In the genomic region with DNA sequence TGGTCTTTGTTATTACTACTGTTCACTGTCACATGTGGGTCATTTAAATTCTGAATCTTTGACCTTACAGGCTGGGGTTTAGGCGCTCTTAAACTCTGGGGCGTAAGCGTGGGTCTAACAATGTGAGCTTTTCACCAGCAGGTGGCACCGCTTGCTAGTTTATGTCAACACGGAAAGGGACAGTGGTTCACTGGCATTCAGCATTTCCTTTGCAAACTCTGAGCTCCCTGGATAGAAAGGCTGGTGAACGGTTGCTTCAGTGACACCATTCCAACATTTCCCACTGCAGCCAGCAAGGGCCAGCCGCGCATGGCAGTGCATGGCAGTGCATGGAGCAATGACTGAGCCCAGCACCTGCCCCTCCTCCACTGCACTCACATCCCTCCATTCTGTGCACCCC, we compare ENCODE assay signal across 9 mouse cellular contexts. TPM values are rescaled to one million over a fixed set of nuclear protein-coding genes. Genes with fewer than 3 reads are reported as not detected.
DNase-seq lines count a peak whose midpoint lies in the region; ATAC-seq and TF ChIP-seq lines count a peak whose summit lies in the region.
"Had no signal": no experiment of that assay in that cellular context is flagged by ENCODE, and none has a peak within 500 bp of the region (broad histone marks: within the 10 kb centered on the region; RNA-seq: fewer than 3 reads in every experiment).

No protein-coding gene starts in this region.

- H3K27me3 ChIP-seq in limb, embryonic 14.5 days (ENCODE audit: control insufficient read depth, insufficient read depth, low read length): no peaks in the 10 kb centered on the region

- peak; percentile 60; the same call in 1 of the 2 replicates for ATAC-seq in limb, embryonic 14.5 days (ENCODE audit: low FRiP score, low read depth)

- no peak overlapping the region for H3K9ac ChIP-seq in limb, embryonic 14.5 days (ENCODE audit: low read depth, low read length, severe bottlenecking)
- H3K9ac ChIP-seq: heart, embryonic 13.5 days had no signal

- intact Hi-C loops in gastrocnemius, postnatal 36 days (cut with DNase I): loop anchor here (1.0 to 5.0 kb wide), 2 partner anchors 205 to 421 kb away; no protein-coding TSS in a partner anchor

- WGBS in limb, embryonic 14.5 days: 7% methylated on average over 8 of the region's 8 CpGs

- no peak overlapping the region for H3K27ac ChIP-seq in limb, embryonic 14.5 days (replicated peaks; ENCODE audit: low read depth, low read length)
- H3K27ac ChIP-seq: heart, embryonic 13.5 days had no signal

- H3K4me1 ChIP-seq in limb, embryonic 14.5 days (ENCODE audit: control insufficient read depth, insufficient read depth, low read length): peaks cover 9% of the 10 kb centered on the region

- no peaks in the 10 kb centered on the region for H3K9me3 ChIP-seq in limb, embryonic 14.5 days (ENCODE audit: control insufficient read depth, low read length)
- H3K9me3 ChIP-seq: heart, embryonic 13.5 days had no signal

- H3K4me3 ChIP-seq in limb, embryonic 14.5 days (replicated peaks; ENCODE audit: low read length): no peak overlapping the region
- H3K4me3 ChIP-seq: heart, embryonic 13.5 days had no signal

- DNase-seq in CD4-positive, CD25-positive, alpha-beta regulatory T cell, adult 2 months (ENCODE audit: low read depth, low spot score): peak; percentile 87
- DNase-seq in adrenal gland, adult (ENCODE audit: inconsistent age in 2 of 2, low spot score in 1 of 2): peak; percentile 63 to 87
- DNase-seq in embryo, embryonic 10.5 days (ENCODE audit: low spot score): peak; percentile 91
- peak; percentile 61 to 64 for DNase-seq in gastrocnemius, postnatal 36 days
- peak; percentile 75 for DNase-seq in kidney, adult 9 months
- DNase-seq in limb, embryonic 14.5 days (ENCODE audit: low spot score): peak; percentile 70
- DNase-seq in naive thymus-derived CD4-positive, alpha-beta T cell, adult 2 months (ENCODE audit: low read depth): peak; percentile 86
- DNase-seq in testis, postnatal 10 days (ENCODE audit: low spot score): peak; percentile 80

- no peak overlapping the region for H3K4me2 ChIP-seq in limb, embryonic 14.5 days (replicated peaks; ENCODE audit: low read depth, low read length, severe bottlenecking)
- H3K4me2 ChIP-seq: heart, embryonic 13.5 days had no signal

- peaks cover 21% of the 10 kb centered on the region for H3K36me3 ChIP-seq in limb, embryonic 14.5 days (ENCODE audit: control insufficient read depth, insufficient read depth, low read length)

- TF ChIP-seq POLR2A in limb, embryonic 14.5 days (IDR thresholded peaks at IDR 0.05; ENCODE audit: borderline replicate concordance, extremely low read depth, insufficient read depth, insufficient read length): no peak

RNA-seq across cellular contexts. Expression of a gene that starts 49.5 kb away (rescaled TPM):
- total RNA-seq in gastrocnemius, postnatal 36 days (2021): not detected
- not detected in 2 replicates for polyA plus RNA-seq in limb, embryonic 14.5 days (2012; rRNA removed)
- 0.62 and 2.1 TPM in 2 replicates for polyA plus RNA-seq in limb, embryonic 14.5 days (2014; fragmentation: Nextera tagmentation; extraction: Ambion mirVana)

RNA-seq across cellular contexts. Expression of a gene that starts 49.9 kb away (rescaled TPM):
- 10 to 100 TPM; 69.0 to 74.6 TPM for total RNA-seq in gastrocnemius, postnatal 36 days (2021)
- 99.9 and 132 TPM in 2 replicates for polyA plus RNA-seq in limb, embryonic 14.5 days (2012; rRNA removed)
- 112 and 115 TPM in 2 replicates for polyA plus RNA-seq in limb, embryonic 14.5 days (2014; fragmentation: Nextera tagmentation; extraction: Ambion mirVana)
